In the genomic region with DNA sequence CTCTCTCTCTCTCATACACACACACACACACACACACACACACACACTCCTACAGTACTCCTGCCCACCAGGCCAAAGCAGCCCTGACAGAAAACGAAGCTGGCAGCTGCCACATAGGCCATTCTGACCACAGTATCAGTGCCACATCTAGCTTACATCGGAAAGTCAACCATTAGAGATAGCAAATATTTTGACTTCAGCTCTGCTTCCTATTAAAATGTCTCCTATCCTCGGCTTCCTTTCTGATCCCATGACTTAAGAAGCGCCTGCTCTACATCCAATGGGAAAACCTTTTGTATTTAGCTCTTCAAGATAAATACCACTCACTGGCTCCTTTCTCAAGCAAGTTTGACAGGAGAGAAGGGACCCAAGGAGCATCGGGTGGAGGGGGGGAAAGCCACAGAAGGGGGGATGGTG, we compare ENCODE assay signal across 9 mouse cellular contexts. TPM values are rescaled to one million over a fixed set of nuclear protein-coding genes. Genes with fewer than 3 reads are reported as not detected.
DNase-seq lines count a peak whose midpoint lies in the region; ATAC-seq and TF ChIP-seq lines count a peak whose summit lies in the region.
"Had no signal": no experiment of that assay in that cellular context is flagged by ENCODE, and none has a peak within 500 bp of the region (broad histone marks: within the 10 kb centered on the region; RNA-seq: fewer than 3 reads in every experiment).

No protein-coding gene starts in this region.

- H3K36me3 ChIP-seq in kidney, adult 2 months (ENCODE audit: control insufficient read depth, insufficient read depth, low read length) = no peaks in the 10 kb centered on the region
- H3K36me3 ChIP-seq in hindbrain, embryonic 13.5 days = no peaks in the 10 kb centered on the region
- H3K36me3 ChIP-seq in midbrain, embryonic 15.5 days (replicated peaks) = no peaks in the 10 kb centered on the region
- H3K36me3 ChIP-seq: G1E had no signal

- TF ChIP-seq CTCF in kidney, adult 2 months (conservative IDR thresholded peaks at IDR 0.05; ENCODE audit: insufficient read depth, insufficient read length, low read depth, low read length) = no peak

- peak overlapping the region; percentile 98 for H3K9ac ChIP-seq in hindbrain, embryonic 13.5 days
- H3K9ac ChIP-seq in midbrain, embryonic 15.5 days = peak overlapping the region; percentile 93

- H3K27ac ChIP-seq in kidney, adult 2 months (ENCODE audit: insufficient read depth, low read depth, low read length) = peak overlapping the region; percentile 76
- H3K27ac ChIP-seq in hindbrain, embryonic 13.5 days = peak overlapping the region; percentile 94
- H3K27ac ChIP-seq in midbrain, embryonic 15.5 days = peak overlapping the region; percentile 95

- DNase-seq in kidney, adult 2 months = no peak
- DNase-seq in kidney, postnatal 10 days = no peak
- DNase-seq in Muller cell, postnatal 12 days (ENCODE audit: inconsistent ontology term) = peak; percentile 14
- DNase-seq in urinary bladder, postnatal 14 days (ENCODE audit: low spot score) = no peak
- no peak for DNase-seq in heart, adult 18-20 months

- ATAC-seq in hindbrain, embryonic 13.5 days (ENCODE audit: low FRiP score) = peak; percentile 1
- ATAC-seq in midbrain, embryonic 15.5 days (replicated peaks) = peak; percentile 8
- no peak for ATAC-seq in frontal cortex, adult (ENCODE audit: low TSS enrichment)

- H3K4me2 ChIP-seq in hindbrain, embryonic 13.5 days = peak overlapping the region; percentile 84
- H3K4me2 ChIP-seq in midbrain, embryonic 15.5 days = peak overlapping the region; percentile 79

- H3K4me1 ChIP-seq in kidney, adult 2 months (ENCODE audit: control insufficient read depth, insufficient read depth, low read length) = peaks cover 20% of the 10 kb centered on the region; the same call in 1 of the 2 replicates
- peaks cover 50% of the 10 kb centered on the region for H3K4me1 ChIP-seq in hindbrain, embryonic 13.5 days (replicated peaks)
- H3K4me1 ChIP-seq in midbrain, embryonic 15.5 days = peaks cover 33% of the 10 kb centered on the region

- no peaks in the 10 kb centered on the region for H3K27me3 ChIP-seq in kidney, adult 2 months (replicated peaks; ENCODE audit: control insufficient read depth, insufficient read depth, low read length)
- no peaks in the 10 kb centered on the region for H3K27me3 ChIP-seq in hindbrain, embryonic 13.5 days
- H3K27me3 ChIP-seq in midbrain, embryonic 15.5 days (replicated peaks) = no peaks in the 10 kb centered on the region

- TF ChIP-seq POLR2A in kidney, adult 2 months (IDR thresholded peaks at IDR 0.05; ENCODE audit: low read depth, low read length) = no peak

- 53% methylated on average over 5 of the region's 5 CpGs for WGBS in kidney, adult 2 months
- WGBS in hindbrain, embryonic 13.5 days = 35% methylated on average over 5 of the region's 5 CpGs
- 25% methylated on average over 5 of the region's 5 CpGs for whole genome bisulfite sequencing in midbrain, embryonic 15.5 days

- H3K9me3 ChIP-seq in hindbrain, embryonic 13.5 days = no peaks in the 10 kb centered on the region
- no peaks in the 10 kb centered on the region for H3K9me3 ChIP-seq in midbrain, embryonic 15.5 days
- H3K9me3 ChIP-seq: G1E had no signal

- H3K4me3 ChIP-seq in kidney, adult 2 months (ENCODE audit: insufficient read depth, low read depth, low read length) = peak overlapping the region; percentile 98
- peak overlapping the region; percentile 91 for H3K4me3 ChIP-seq in hindbrain, embryonic 13.5 days
- peak overlapping the region; percentile 66 for H3K4me3 ChIP-seq in midbrain, embryonic 15.5 days

RNA-seq across cellular contexts. Expression of gene Cyfip2, which starts 2.0 kb away (rescaled TPM):
- polyA plus RNA-seq in kidney, adult 2 months (2012; rRNA removed) = 68.4 and 71.1 TPM in 2 replicates
- 74.9 and 83.6 TPM in 2 replicates for polyA plus RNA-seq in hindbrain, embryonic 13.5 days (2015; fragmentation: Nextera tagmentation; extraction: Ambion mirVana)
- 97.6 and 104 TPM in 2 replicates for polyA plus RNA-seq in midbrain, embryonic 15.5 days (2015; fragmentation: Nextera tagmentation; extraction: Ambion mirVana)
- 10 to 100 TPM; 52.3 to 58.6 TPM for total RNA-seq in heart, adult 18-20 months (2021)
